Mouse (Mus musculus) forebrain, embryonic 15.5 days (tissue): ENCODE data around the gene Tada3. TPM values are rescaled to one million over a fixed set of nuclear protein-coding genes. Genes with fewer than 3 reads are reported as not detected.
A peak's percentile ranks its signal among the peaks of the same experiment; 100 is the strongest.

Experiments used
- ATAC-seq: fragments of 200-750 bp; cut with Nextera tagmentation; replicated peaks from 2 replicates; pipeline ENCODE4 v1.8.0; 2017; ENCODE audit warnings: mild to moderate bottlenecking, moderate TSS enrichment, moderate library complexity
- H3K27ac ChIP-seq: fragments of 300-500 bp; sonication (generic); replicated peaks from 2 replicates; pipeline ENCODE4 v1.5.1; 2015; ENCODE audit warnings: mild to moderate bottlenecking, inconsistent platforms
- H3K27me3 ChIP-seq: fragments of 300-500 bp; sonication (generic); 2 replicates; pipeline ENCODE4 v1.6.1; 2015; ENCODE audit warnings: inconsistent platforms
- H3K36me3 ChIP-seq: fragments of 300-500 bp; sonication (generic); 2 replicates; pipeline ENCODE4 v1.6.1; 2015; ENCODE audit warnings: mild to moderate bottlenecking, inconsistent platforms
- H3K4me1 ChIP-seq: fragments of 300-500 bp; sonication (generic); 2 replicates; pipeline ENCODE4 v1.6.1; 2015; ENCODE audit warnings: inconsistent platforms
- H3K4me2 ChIP-seq: fragments of 300-500 bp; sonication (generic); replicated peaks from 2 replicates; pipeline ENCODE4 v1.6.1; 2015; ENCODE audit warnings: mild to moderate bottlenecking, inconsistent platforms
- H3K4me3 ChIP-seq: fragments of 300-500 bp; sonication (generic); 2 replicates; pipeline ENCODE4 v1.5.1; 2015; ENCODE audit warnings: mild to moderate bottlenecking, inconsistent platforms
- H3K9ac ChIP-seq: fragments of 300-500 bp; sonication (generic); replicated peaks from 2 replicates; pipeline ENCODE4 v1.6.1; 2015; ENCODE audit warnings: mild to moderate bottlenecking, inconsistent platforms
- H3K9me3 ChIP-seq: fragments of 300-500 bp; sonication (generic); 2 replicates; pipeline ENCODE4 v1.6.1; 2016; ENCODE audit warnings: inconsistent platforms
- WGBS: fragments of 180-500 bp; shearing (Covaris S2); methylation state at CpG from one replicate; pipeline ENCODE4 v1.1.7; 2015; ENCODE audit warnings: mixed read lengths; 5-methylcytosine and 5-hydroxymethylcytosine counted together
- polyA plus RNA-seq: library from polyadenylated mRNA; unstranded; fragments of >200 nt; fragmentation: Nextera tagmentation; extraction: Ambion mirVana; gene quantifications from 2 replicates; pipeline ENCODE4 v1.2.1, GENCODE M21; 2015

Gene Tada3
- 79.4 and 82.2 TPM in 2 replicates for polyA plus RNA-seq

DNA sequence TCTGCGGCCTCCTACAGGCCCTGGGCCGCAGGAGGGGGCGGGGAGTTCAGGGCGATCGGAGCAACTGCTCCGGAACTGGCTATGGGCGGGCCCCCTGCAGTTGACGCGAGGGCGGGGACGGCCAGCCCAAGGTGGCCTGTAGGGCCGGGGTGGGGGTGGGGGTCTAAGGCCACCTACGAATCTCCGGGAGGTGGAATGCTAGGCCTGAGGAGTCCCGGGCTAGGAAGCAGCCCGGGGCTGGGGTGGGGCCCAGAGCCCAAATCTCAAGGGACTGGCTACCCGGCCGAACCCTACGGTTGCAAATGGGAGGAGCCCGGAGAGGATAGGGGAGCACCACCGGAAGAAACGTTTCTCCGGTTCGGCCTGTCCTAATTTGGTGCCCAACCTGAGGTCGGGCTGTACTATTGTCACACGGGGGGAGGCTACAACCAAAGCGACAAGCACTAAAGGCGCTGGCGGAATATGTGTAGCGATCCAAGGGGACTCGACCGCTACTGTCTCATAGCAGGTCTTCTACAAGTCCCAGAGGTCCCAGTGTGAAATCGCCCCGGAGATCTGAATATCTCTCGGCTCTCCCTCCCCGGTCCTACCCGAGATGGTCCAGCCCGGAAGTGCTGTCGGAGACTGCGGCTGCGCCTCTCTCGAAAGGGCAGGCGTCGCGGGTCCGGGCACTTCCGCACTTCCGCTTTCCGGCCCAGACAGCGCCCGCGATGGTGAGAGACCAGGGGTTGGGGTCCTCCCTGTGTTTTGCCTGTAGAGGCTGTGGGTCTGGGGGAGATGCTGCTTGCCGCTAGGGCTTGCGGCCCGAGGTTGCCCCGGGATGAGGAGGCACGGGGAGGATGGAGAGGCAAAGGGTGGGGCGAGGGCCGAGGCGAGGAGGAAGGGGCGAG, at the start of gene Tada3, which contains the start of gene Arpc4:
Tada3 (minus strand) TSS at position 388 of the 890 bp plus-strand sequence.
Arpc4 (plus strand) TSS at position 620 of the 890 bp plus-strand sequence.
- Histone ChIP-seq H3K9ac (peak within 1 kb of the TSS; percentile 91), H3K36me3 (peaks cover 50% of the 10 kb centered on the region), H3K4me2 (peak within 1 kb of the TSS; percentile 92), H3K9me3 (no peaks in the 10 kb centered on the region), H3K27ac (peak within 1 kb of the TSS; percentile 93), H3K27me3 (no peaks in the 10 kb centered on the region), H3K4me3 (peak within 1 kb of the TSS; percentile 92), H3K4me1 (peaks cover 28% of the 10 kb centered on the region)
- under 1% methylated on average over 60 of the region's 61 CpGs for WGBS
- peak; percentile 96 for ATAC-seq

DNA sequence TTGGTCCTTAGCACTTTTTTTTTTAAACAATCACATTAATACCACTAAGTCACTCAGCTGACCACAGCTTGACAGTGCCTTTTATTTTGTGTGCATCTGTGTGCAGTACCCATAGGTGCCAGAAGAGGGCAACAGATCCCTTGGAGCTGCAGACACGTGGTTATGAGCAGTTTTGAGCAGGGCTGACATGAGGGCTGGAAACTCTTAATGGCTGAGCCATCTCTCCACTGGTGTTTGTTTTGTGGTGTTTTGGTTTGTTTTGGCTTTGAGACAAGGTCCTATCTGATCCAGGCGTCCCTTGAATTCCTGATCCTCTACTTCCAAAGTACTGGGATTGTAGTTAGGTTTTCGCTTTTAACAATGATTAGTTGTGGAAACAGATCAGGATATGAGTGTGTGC, 49.7 kb upstream of the Tada3 start:
- no peak for ATAC-seq
- H3K36me3 ChIP-seq, result no peaks in the 10 kb centered on the region
- no peak overlapping the region for H3K27ac ChIP-seq
- no peak overlapping the region for H3K9ac ChIP-seq
- WGBS, result 67% methylated on average over 3 of the region's 3 CpGs
- H3K4me3 ChIP-seq, result no peak overlapping the region
- no peaks in the 10 kb centered on the region for H3K27me3 ChIP-seq
- no peaks in the 10 kb centered on the region for H3K4me1 ChIP-seq
- no peaks in the 10 kb centered on the region for H3K9me3 ChIP-seq
- H3K4me2 ChIP-seq, result no peak overlapping the region

DNA sequence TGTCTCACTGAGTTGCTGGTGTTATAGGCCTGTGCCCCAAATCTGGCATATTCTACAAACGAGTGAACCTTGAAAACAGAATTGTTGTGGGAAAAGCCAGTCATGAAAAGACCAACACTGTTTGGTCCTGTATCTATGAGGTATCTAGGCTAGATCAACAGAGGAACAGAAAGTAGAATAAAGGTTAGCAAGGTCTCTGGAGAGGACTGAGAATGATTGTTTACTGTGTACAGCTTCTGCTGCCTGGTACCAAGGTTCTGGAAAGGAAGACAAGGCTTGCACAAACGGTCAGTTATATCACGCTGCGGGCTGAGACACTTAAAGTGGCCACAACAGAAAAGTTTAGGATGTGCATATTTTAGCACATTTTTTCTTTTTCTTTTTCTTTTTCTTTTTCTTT, 49.0 kb upstream of the Tada3 start:
- ATAC-seq, result no peak
- Histone ChIP-seq H3K9me3 (no peaks in the 10 kb centered on the region), H3K9ac (no peak overlapping the region), H3K27ac (no peak overlapping the region), H3K4me1 (no peaks in the 10 kb centered on the region), H3K36me3 (no peaks in the 10 kb centered on the region), H3K4me3 (no peak overlapping the region), H3K27me3 (no peaks in the 10 kb centered on the region), H3K4me2 (no peak overlapping the region)
- 92% methylated on average over 4 of the region's 4 CpGs for WGBS

DNA sequence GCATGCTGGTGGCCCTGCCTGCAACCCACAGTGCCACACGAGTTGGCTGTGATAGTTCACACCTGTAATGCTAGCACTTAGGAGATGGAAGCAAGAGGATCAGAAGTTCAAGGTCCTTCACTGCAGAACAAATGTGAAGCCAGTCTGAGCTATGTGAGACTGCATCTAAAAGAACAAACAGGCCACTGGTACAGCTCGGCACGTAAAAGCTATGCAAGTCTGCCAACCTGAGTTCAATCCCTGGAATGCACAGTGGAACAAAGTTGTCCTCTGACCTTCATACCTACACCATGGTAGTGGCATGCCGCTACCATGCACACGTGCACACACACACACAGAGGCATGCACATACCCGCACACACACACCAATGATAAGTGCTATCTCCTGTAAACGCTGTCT, 46.5 kb upstream of the Tada3 start:
- Histone ChIP-seq H3K4me2 (no peak overlapping the region), H3K4me3 (no peak overlapping the region), H3K27me3 (no peaks in the 10 kb centered on the region), H3K36me3 (no peaks in the 10 kb centered on the region), H3K4me1 (peaks cover 4% of the 10 kb centered on the region), H3K9ac (no peak overlapping the region), H3K9me3 (no peaks in the 10 kb centered on the region), H3K27ac (no peak overlapping the region)
- WGBS, result 86% methylated on average over 7 of the region's 7 CpGs
- no peak for ATAC-seq

DNA sequence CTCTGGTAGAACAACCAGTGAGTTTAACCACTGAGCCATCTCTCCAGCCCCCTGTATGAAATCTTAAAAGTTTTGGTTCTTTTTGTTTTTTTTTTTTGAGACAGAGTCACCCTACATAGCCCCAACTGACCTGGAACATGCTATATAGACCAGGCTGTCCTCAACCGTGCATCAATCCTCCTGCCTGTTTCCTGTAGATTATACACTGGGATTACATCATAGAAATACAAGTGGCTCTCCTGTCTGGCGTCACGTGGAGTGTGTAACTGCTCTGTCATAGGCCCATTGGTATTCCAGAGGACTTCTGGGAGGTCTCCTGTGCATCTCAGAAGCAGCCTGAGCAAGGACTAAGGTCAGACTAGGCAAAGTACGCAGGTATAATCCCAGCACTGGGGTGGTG, 45.3 kb upstream of the Tada3 start:
- Histone ChIP-seq H3K9ac (no peak overlapping the region), H3K27ac (no peak overlapping the region), H3K4me2 (no peak overlapping the region), H3K36me3 (no peaks in the 10 kb centered on the region), H3K27me3 (no peaks in the 10 kb centered on the region), H3K4me1 (peaks cover 12% of the 10 kb centered on the region), H3K9me3 (no peaks in the 10 kb centered on the region), H3K4me3 (no peak overlapping the region)
- 77% methylated on average over 4 of the region's 4 CpGs for WGBS
- ATAC-seq, result no peak

DNA sequence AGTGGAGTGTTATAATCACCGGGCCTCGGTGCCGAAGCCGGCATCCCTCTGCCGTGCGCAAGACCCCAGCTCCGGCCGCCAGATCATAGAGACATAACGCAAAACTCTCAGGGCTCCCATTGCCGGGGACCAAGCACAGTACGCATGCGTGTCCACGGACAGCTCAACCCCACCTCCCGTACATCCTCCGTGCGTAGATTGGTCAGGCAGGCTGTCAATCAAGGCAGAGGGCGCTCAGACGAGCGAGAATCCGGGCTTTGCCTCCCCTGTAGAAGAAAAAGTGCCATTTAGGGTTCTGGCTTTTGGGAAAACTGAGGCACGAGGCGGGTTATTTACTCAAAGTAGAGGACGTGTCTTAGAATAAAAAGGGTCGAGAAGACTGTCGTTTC, 41.5 kb upstream of the Tada3 start, which contains the start of gene Rpusd3:
Rpusd3 (minus strand) TSS at position 142 of the 389 bp plus-strand sequence.
- Histone ChIP-seq H3K27ac (peak within 1 kb of the TSS; percentile 24; the same call in 1 of the 2 replicates), H3K4me2 (peak within 1 kb of the TSS; percentile 90), H3K36me3 (no peaks in the 10 kb centered on the region; the same call in 1 of the 2 replicates), H3K27me3 (no peaks in the 10 kb centered on the region), H3K4me1 (peaks cover 16% of the 10 kb centered on the region), H3K4me3 (peak within 1 kb of the TSS; percentile 60), H3K9me3 (no peaks in the 10 kb centered on the region), H3K9ac (peak within 1 kb of the TSS; percentile 75)
- peak; percentile 99 for ATAC-seq
- under 1% methylated on average over 25 of the region's 25 CpGs for WGBS

DNA sequence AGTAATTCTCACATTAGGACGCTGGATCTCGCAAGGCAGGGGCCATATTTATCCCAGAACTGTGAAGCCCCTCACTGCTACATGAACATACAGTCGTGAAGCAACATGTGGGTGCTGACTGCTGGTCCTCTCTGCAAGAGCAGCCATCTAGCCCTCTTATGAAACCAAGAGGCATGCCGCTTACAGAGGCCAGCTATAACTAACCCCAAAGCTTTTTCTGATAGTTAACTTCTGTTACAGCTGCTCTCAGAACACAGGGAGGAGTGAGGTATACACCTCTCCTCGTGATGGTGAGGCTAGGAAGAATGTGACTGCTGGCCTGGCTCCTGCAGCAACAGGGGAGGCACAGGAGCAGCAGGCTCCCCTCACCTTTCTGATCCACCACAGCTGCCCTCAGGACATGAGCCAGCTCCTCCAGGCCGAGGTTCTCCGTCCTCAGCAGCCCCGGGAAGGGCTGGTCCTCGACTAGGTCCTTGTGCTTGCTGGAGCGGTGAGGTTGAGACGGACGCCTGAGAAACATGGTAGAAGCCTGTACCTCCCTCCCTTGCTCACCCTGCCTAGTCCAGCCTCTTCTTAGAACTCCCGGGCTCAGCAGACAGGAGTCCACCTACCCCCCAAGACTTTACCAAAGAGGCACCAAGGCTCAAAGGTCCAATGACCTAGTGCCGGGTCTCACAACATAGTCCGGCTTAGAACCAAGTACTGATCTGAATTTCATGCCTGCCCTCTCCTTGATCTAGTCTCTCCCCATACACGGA, 40.9 kb upstream of the Tada3 start:
- ATAC-seq, result peak; percentile 69
- no peaks in the 10 kb centered on the region for H3K27me3 ChIP-seq
- peak overlapping the region; percentile 60 for H3K4me3 ChIP-seq
- H3K4me1 ChIP-seq, result peaks cover 16% of the 10 kb centered on the region
- H3K9me3 ChIP-seq, result no peaks in the 10 kb centered on the region
- peak overlapping the region; percentile 75 for H3K9ac ChIP-seq
- H3K36me3 ChIP-seq, result no peaks in the 10 kb centered on the region; the same call in 1 of the 2 replicates
- 15% methylated on average over 16 of the region's 16 CpGs for WGBS
- H3K4me2 ChIP-seq, result peak overlapping the region; percentile 90
- H3K27ac ChIP-seq, result peak overlapping the region; percentile 24; the same call in 1 of the 2 replicates

DNA sequence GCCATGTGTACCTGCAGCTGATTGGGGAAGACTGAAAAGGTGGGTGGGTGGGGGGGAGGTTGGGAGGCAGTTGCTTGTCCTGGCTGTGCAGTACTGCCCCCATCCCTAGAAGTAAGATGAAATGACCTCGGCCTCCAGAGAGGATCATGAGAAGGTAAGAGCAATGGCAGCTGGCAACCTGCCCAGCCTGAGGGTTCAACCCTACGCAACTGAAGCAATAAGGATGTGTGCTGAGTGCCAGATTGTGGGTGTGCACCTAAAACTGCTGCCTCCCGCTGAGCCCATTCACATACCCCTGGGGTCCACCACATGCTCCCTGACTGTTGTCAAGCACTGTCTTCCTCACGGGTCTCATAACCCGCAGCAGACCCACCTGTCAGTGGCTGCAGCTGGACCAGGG, 38.7 kb upstream of the Tada3 start:
- ATAC-seq, result no peak
- Histone ChIP-seq H3K27ac (no peak overlapping the region), H3K9ac (no peak overlapping the region)

DNA sequence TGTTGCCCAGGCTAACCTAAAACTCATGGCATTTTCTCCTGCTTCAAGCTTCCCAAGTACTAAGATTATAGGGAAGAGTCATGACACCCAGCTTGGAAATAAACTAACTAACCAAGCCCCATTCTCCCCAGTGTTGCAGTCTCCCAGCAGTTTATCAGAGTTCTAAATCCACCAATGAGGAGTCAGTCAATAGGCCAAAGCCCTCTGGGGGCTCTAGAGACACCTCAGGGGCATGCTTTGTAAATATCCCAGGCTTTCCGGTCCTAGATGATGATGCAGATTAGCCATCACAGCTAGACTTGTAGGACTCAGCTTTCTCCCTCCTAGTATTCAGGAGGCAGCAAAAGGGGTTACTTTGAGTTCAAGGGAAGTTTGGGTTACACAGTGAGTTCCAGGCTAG, 32.3 kb upstream of the Tada3 start:
- whole genome bisulfite sequencing, result 73% methylated on average over 1 of the region's 1 CpGs
- peaks cover 7% of the 10 kb centered on the region for H3K36me3 ChIP-seq

More for the DNA sequence above, 38.7 kb upstream of the Tada3 start:
- Histone ChIP-seq H3K9me3 (no peaks in the 10 kb centered on the region), H3K4me3 (no peak overlapping the region), H3K36me3 (no peaks in the 10 kb centered on the region; the same call in 1 of the 2 replicates), H3K27me3 (no peaks in the 10 kb centered on the region), H3K4me1 (peaks cover 16% of the 10 kb centered on the region), H3K4me2 (no peak overlapping the region)
- WGBS, result 77% methylated on average over 5 of the region's 5 CpGs

DNA sequence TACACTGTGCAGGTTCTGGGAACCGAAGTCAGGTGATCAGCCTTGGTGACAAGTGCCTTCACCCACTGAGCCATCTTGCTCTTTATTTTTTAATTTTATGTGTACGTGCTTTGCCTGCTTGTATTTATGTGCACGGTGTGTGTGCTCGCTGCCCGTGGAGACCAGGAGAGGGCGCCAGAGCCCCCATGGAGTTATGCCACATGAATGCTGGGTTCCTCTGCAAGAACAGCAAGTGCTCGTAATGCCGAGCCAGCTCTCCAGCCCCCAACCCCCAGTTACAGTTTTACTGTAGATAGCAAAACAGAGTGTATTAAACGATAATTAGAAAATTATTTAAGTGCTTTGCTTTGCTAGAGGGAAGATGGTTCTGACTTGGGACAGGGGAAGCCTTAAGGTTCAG, 29.0 kb upstream of the Tada3 start:
- no peaks in the 10 kb centered on the region for H3K4me1 ChIP-seq
- H3K9me3 ChIP-seq, result no peaks in the 10 kb centered on the region
- ATAC-seq, result no peak
- no peak overlapping the region for H3K4me3 ChIP-seq
- no peaks in the 10 kb centered on the region for H3K27me3 ChIP-seq
- no peak overlapping the region for H3K27ac ChIP-seq
- H3K4me2 ChIP-seq, result no peak overlapping the region
- H3K9ac ChIP-seq, result no peak overlapping the region
- 81% methylated on average over 9 of the region's 9 CpGs for WGBS
- H3K36me3 ChIP-seq, result peaks cover 7% of the 10 kb centered on the region; the same call in 1 of the 2 replicates

More for the DNA sequence above, 32.3 kb upstream of the Tada3 start:
- Histone ChIP-seq H3K4me1 (no peaks in the 10 kb centered on the region), H3K9ac (no peak overlapping the region), H3K27me3 (no peaks in the 10 kb centered on the region), H3K9me3 (no peaks in the 10 kb centered on the region), H3K27ac (no peak overlapping the region), H3K4me2 (no peak overlapping the region), H3K4me3 (no peak overlapping the region)
- ATAC-seq, result no peak

DNA sequence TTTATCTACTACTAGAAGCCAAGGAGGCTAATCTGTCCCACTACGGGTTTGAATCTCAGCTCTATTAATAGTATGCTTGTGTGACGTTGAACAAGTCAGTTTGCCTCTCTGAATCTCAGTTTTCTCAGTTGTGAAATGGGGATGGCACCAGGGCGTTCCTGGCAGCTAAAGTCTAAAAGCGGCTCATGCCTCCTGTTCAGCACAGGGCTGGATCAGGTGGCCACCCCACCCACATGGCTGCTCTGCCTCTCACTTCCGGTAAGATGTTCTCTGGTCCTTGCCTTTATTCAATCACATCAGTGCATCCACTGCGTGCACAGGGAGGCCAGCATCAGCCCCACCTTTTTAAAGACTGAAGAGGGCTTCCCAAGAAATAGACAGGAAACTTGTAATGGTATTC, 27.8 kb upstream of the Tada3 start:
- peaks cover 7% of the 10 kb centered on the region; the same call in 1 of the 2 replicates for H3K36me3 ChIP-seq
- H3K4me2 ChIP-seq, result no peak overlapping the region
- no peaks in the 10 kb centered on the region for H3K27me3 ChIP-seq
- ATAC-seq, result no peak
- H3K4me3 ChIP-seq, result no peak overlapping the region
- H3K27ac ChIP-seq, result no peak overlapping the region
- H3K9me3 ChIP-seq, result no peaks in the 10 kb centered on the region
- H3K9ac ChIP-seq, result no peak overlapping the region
- WGBS, result 89% methylated on average over 6 of the region's 6 CpGs
- H3K4me1 ChIP-seq, result no peaks in the 10 kb centered on the region
